Mouse (Mus musculus) thymus, postnatal 4 days (tissue): ENCODE measurements around the gene Oxct2a.
A peak's percentile ranks its signal among the peaks of the same experiment; 100 is the strongest.
"Not testable (repeated sequence)": the region's sequence is repeated elsewhere in the genome, so short reads cannot be mapped to it uniquely, and the experiment has no call there.

Source experiments
- DNase-seq: peaks from one replicate; pipeline ENCODE4 v3.0.0; 2021

Oxct2a gene

GRCm38 (mm10) chr4:123311845-123312244 is 11.6 kb downstream of the Oxct2a start:
- no peak for DNase-seq

DNA sequence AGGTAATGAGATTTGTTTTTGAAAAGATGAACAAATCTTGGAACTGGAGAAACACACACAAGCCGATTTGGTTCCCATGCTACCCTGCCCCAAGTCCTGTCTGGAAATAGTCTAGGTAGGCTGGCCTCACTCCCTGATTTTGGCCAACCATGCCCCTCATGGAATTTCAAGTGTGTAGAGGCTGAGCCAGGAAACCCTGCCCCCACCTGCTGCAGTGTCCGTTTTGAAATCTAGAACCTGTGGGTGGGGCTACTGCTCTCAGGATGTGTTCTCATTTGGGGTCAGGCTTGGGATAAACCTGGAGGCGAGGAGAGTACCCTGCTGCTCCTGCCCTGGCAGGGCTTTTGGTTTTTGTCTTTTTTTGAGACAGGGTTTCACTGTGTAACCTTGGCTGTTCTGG is 15.1 kb downstream of the Oxct2a start:
- DNase-seq: no peak

- DNase-seq: no peak
Measured at GRCm38 (mm10) chr4:123306999-123307398, 16.4 kb downstream of the Oxct2a start.

- peak; percentile 42 for DNase-seq
Measured at GRCm38 (mm10) chr4:123305789-123306188, 17.6 kb downstream of the Oxct2a start.

GRCm38 (mm10) chr4:123298980-123299670 is 24.3 kb downstream of the Oxct2a start:
- no peak for DNase-seq

DNA sequence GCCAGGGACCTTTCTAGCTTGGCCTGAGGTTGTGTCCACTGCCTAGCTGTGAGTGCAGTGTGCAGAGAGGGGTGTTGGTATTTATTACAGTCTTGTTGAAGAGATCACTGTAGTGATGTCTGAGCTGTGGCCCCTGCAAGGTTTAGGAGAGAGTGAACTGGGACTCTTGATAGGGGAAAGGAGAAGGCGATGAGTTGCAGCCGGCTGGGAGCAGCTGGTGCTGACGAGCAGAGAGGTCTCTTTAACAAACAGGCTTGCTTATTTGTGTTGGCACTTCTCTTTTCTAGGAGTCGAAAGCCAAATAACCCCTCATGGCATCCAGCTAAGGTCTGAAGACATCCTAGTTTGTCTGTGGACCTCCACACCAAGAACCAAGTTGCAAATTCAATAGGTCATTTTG is 25.2 kb downstream of the Oxct2a start:
- no peak for DNase-seq

DNA sequence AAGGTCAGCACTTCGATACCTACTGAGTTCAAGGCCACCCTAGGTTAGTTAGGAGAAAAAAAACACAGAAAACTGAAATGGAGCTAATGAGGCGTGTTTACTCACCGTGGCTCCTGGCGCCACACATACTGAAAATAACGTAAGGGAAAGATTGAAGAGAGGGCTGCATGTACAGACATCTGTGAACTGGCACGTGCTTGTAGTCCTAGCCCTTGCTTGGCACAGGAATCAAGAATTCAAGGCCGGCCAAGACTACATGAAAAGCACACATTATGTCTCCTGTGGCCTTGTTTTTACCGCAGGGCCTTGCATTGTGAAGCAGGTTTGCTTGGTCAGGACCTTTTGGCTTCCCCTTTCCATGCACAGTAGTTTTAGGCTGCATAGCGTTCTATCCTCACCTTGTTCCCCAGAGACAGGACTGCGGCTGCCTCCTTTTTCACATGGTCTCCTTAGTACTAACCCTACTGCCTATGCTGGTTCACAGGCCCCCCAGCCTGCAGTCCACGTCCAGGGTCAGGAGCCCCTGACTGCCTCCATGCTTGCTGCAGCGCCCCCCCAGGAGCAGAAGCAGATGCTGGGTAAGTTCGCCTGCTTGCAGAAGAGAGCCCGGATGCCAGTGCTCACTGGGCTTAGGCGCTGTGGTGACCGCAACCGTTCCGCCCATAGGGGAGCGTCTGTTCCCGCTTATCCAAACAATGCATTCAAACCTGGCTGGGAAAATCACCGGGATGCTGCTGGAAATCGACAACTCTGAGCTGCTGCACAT is 26.1 kb downstream of the Oxct2a start:
- no peak for DNase-seq

DNA sequence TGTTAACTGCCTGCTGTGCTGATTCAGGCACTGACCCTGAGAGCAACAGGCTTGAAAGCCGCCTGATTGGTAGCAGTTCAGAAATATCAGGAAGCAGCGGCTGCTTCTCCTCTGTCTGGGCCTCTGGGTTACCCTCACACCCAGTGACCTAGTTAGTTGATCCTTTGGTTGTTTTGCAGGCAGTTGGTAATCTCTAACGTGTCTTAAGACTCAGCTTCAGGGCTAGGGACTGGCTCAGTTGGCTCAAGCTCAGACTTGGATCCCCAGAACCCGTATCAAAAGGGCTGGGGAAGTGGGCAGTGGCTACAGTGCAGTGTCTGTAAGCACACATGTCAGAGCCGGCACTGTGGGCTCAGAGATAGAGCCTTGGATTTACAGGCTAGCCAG is 27.3 kb downstream of the Oxct2a start:
- DNase-seq: no peak

DNA sequence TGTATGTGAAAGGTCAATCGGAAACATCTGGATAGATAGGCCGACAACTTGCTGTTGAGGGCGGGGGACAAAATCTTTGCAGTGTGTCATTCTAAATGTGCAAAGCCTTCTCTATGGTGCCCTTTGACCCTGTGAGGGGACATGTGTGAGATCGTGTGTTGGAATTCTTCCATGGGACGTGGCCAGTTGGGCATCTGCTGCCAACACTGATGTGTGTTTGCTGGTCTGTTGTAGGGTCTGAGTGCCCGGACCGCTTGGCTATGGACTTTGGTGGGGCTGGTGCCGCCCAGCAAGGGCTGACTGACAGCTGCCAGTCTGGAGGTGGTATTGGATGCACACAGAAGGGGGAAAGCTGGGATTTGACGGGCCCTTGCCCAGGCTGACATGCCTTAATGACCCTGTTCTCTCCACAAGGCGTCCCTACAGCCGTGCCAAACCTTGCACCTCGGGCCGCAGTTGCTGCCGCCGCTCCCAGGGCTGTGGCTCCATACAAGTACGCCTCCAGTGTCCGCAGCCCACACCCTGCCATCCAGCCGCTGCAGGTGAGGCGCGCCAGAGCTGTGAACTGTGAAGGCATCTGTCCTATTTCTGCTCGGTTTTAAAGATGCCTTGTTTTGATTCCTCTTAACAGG is 27.8 kb downstream of the Oxct2a start:
- DNase-seq: no peak

DNA sequence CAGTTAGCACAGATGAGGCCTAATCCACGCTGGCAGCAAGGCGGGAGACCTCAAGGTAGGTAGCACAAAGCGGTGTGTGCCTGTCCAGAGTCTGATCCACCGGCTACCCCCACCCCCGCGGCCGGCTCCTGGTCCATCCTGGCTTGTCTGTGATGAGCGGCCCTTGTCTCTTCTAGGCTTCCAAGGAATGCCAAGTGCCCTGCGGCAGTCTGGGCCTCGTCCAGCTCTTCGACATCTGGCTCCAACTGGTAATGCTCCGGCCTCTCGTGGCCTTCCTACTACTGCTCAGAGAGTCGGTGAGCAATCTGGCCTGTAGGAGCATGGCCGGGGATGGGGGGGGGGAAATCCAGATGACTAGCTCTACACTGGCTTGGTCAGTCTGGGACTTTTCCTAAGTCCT is 28.4 kb downstream of the Oxct2a start:
- not testable (repeated sequence) for DNase-seq

DNA sequence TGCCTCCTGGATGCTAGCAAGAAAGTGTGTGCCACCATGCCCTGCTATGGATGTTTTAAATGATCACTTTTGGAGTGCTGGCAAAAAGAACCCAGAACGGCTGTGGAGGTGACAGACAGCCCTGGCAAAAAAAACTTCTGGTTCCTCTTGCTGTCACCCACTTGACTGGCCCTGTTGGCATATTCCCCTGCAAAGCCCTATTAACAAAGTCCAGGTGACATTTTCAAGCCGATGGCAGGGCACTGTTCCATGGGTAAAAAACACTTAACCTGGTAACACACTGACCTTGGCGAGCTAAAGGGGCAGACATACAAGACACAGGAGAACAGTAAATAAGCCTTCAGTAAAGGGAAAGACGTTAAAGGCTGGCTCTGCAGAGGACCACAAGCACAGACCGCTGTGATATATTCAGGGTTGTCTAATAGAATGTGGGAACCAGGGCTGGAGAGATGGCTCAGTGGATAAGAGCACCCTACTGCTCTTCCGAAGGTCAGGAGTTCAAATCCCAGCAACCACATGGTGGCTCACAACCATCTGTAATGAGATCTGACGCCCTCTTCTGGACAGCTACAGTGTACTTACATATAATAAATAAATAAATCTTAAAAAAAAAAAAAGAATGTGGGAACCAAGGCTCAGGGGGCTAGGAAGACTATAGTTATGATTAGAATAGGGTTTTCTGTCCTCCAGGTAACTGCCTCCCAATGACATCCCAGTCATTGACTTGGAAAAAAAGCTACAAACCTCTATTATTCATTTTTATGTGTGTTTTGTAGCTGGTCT is 29.6 kb downstream of the Oxct2a start:
- DNase-seq: no peak

DNA sequence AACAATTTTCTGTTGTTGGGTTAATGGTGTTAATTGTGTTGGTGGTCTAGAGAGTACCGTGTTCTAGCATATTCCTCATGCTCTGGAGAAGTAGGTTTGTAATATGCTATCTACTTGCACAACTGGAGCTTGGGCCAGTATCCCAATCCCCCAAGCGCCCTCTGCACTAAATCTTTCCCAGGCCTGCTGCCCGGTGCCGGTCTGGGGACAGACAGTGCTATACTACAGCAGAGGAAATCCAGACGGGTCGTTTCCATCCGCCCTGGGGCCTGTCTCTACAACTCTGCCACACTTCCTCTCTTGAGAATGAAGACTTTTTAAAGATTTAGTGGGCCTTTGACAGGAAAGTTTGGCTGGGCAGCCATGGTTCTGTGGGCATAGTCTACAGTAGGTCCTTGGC is 30.4 kb downstream of the Oxct2a start:
- DNase-seq: no peak

GRCm38 (mm10) chr4:123292390-123292789 is 31.0 kb downstream of the Oxct2a start:
- DNase-seq: no peak

GRCm38 (mm10) chr4:123289038-123289437 is 34.4 kb downstream of the Oxct2a start:
- no peak for DNase-seq

- DNase-seq: no peak
Measured at GRCm38 (mm10) chr4:123286790-123287189, 36.6 kb downstream of the Oxct2a start.

GRCm38 (mm10) chr4:123284731-123285624 is 38.5 kb downstream of the Oxct2a start:
- no peak for DNase-seq

DNA sequence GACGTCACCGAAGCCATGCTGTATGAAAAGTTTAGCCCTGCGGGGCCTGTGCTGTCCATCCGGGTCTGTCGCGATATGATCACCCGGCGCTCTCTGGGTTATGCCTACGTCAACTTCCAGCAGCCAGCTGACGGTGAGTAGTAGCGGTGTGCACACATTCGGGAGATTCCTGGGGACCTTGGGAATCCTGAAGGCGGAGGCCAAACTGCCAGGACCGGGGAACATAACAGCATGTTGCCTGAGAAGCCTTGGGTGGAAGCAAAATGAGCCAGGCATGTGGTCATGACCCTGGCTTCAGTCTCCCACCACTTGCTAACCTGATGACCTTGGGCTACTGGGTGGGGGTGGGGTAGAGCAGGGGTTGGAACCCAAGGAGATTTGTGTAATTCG is 39.8 kb downstream of the Oxct2a start:
- DNase-seq: peak; percentile 20

GRCm38 (mm10) chr4:123282915-123283674 is 40.3 kb downstream of the Oxct2a start:
- peak; percentile 51 for DNase-seq

- DNase-seq: peak; percentile 92
Measured at GRCm38 (mm10) chr4:123282500-123282899, 40.9 kb downstream of the Oxct2a start.

DNA sequence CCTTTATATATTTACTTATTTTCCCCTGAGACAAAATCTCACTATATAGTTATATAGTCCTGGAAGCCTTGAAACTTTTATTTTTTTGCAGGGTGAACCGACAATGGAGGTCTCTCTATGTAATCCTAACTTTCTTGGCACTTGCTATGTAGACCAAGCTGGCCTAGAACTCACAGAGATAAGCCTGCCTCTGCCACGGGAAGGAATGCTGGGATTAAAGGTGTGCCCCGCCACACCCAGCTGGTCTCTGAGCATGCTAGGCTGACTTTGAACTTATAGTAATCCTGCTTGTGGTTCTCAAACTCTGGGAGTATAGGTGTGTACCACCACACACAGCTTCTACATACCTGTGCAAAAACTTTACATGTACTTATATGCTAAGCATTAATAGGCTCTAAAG is 43.3 kb downstream of the Oxct2a start:
- no peak for DNase-seq
